Mouse (Mus musculus) thymus, postnatal 10 days (tissue): ENCODE data around the gene Mgat4c.
"Not testable (repeated sequence)": the region's sequence is repeated elsewhere in the genome, so short reads cannot be mapped to it uniquely, and the experiment has no call there.

Source experiments
- DNase-seq, 2 experiments: peaks; one replicate each; pipeline ENCODE4 v3.0.0; 2021; ENCODE audit warnings: low spot score in 2 of 2

The Mgat4c gene

DNA sequence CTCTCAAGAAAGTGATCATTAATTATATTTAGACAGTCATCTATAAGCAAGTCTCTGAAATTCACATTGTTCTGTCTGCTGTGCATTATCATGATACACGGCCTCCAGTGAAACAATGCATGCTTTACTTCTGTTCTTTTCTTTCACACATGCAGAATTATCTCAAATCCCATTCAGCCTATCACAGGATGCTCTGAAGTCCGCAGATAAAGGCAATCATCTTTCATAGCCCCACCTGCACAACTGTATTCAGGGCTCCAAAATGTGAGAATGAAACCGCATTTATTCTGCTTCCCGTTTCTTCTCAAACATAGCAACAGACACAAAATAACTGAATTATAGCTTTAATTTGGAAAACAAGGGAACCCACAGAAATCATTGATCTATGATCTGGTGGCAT lies 446.1 kb downstream of the Mgat4c start:
- DNase-seq: no peak

GRCm38 (mm10) chr10:102154865-102155264 lies 473.6 kb downstream of the Mgat4c start:
- DNase-seq: no peak

- no peak for DNase-seq
These were observed 474.6 kb downstream of the Mgat4c start for GRCm38 (mm10) chr10:102155853-102156252.

DNA sequence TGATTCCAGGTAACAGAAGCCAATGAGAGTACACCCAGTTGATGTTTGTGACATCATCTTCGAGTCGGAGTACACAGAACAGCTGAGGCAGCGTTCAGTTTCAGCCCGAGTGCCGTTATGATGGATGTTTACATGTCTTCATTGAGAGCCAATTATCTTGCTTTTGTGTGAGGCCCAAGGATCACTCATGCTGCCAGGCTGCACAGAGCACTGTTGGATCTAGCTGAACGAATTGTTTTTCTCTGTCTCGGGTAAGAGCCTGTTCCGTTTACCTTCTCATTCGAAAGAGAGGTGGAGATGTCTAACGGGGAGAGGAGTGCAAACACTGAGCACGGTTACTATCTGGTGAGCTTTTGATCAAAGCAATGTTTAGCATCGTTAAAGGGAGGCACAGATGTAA lies 477.5 kb downstream of the Mgat4c start:
- no peak for DNase-seq

DNA sequence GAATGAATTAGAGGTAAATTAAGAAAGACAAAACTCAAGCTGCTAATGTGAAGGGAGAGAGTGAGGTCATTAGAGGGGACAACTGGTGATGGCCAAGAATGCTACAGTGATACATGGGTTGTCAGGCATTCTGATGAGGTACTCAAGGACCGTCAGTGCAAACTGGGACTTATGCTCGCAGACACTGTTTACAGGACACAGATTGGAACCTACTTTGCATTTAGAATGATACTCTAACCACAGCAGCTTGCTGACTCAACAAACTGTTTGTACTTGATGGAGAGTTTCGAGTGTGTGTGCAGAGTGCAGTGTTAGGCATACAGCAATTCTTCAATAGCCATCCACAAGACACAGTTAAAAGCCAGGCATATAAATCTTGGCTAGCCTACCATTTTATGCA lies 503.4 kb downstream of the Mgat4c start:
- DNase-seq: no peak

GRCm38 (mm10) chr10:102191646-102192045 lies 510.4 kb downstream of the Mgat4c start:
- DNase-seq: no peak

DNA sequence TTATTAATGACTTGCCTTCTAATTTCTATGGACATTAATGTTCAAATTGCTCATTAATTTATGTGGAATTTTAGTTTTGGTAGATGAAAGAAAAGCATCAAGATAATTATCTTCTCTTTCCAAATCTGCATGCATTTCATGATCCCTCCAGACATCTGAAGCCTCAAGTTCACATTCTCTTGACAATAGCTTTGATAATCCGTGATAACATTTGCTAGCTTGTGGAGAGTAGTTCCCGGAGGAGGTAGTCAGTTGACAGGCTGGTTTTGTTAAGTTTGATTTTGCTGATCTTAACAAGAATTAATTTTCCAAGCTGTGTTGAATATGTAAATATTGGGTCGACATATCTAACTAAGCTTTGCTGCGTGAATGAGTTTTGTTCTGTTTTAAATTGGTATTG lies 515.6 kb downstream of the Mgat4c start:
- no peak for DNase-seq

DNA sequence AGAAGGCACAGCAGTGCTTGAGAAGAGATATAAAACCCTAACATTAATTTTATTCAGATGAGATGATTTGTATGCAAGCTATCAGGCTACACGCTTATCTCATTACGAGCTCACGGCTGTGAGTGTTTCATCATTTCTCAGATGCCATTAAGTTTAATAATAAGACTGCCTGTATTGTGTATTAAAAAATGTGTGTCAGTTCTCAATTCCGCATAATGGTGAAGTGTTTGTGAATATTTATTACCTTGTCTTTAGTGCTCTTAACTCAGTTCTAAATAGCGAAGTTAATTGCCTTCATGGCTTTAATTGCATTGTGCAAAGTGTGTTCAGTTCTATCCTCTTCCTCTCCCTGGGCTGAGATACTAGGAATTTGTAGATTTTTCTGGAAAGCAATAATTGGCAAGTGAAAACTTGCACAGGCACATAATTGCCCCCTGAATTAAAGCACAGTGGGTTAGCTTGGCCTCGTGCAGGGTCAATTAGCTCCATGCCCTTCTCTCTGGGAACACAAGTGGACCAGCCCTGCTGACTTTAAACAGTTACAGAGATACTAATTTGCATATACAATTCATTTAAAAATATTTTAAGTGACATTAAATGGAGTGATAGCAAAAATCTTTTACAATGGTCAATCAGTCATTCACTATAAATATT lies 557.4 kb downstream of the Mgat4c start:
- DNase-seq: no peak

- no peak for DNase-seq
These were observed 562.6 kb downstream of the Mgat4c start for GRCm38 (mm10) chr10:102243897-102244296.

DNA sequence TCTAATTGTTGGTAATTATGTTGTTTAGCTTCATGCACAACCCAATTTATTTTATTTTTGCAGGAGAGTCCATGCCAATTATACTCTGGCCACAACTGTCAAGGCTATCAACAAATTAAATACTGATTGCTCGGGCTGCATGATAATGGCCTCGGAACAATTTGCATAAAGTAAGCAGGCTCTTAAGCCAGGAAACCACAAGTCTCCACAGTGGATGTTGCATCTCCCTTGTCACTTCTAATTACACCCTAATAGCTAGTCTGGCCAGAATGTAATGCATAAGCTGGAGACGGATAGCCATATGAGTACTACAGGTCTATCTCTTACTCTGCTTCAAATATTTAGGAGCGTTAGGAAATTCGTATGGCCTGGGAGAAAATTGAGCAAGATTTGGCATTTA lies 563.3 kb downstream of the Mgat4c start:
- no peak for DNase-seq

- DNase-seq: no peak
These were observed 564.0 kb downstream of the Mgat4c start for GRCm38 (mm10) chr10:102245269-102245668.

DNA sequence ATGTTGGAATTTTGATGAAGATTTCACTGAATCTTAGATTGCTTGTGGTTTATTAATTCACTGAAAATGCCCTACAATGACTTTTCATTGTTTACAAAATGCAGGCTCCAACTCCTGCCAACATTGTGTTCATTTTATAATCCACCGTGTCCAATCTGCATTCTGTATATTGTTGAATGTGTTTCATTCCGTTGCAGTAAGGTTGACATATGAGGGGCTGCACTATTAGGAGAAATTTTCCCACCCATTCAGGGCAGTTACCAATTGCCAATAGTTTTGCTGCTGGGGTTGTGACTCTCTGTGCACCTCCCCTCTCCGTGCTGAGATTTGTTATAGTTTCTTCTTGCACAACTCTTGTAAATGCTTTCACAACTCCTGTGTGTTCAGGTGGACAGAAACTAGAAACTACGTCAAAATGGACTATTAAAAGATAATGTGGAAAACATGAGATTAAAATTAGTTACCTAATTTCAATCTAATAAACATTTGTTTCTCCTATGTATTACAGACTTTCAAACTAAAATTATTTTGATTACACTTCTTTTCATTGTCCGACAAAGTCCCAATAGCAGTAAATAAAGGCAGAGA lies 627.7 kb downstream of the Mgat4c start:
- no peak for DNase-seq

DNA sequence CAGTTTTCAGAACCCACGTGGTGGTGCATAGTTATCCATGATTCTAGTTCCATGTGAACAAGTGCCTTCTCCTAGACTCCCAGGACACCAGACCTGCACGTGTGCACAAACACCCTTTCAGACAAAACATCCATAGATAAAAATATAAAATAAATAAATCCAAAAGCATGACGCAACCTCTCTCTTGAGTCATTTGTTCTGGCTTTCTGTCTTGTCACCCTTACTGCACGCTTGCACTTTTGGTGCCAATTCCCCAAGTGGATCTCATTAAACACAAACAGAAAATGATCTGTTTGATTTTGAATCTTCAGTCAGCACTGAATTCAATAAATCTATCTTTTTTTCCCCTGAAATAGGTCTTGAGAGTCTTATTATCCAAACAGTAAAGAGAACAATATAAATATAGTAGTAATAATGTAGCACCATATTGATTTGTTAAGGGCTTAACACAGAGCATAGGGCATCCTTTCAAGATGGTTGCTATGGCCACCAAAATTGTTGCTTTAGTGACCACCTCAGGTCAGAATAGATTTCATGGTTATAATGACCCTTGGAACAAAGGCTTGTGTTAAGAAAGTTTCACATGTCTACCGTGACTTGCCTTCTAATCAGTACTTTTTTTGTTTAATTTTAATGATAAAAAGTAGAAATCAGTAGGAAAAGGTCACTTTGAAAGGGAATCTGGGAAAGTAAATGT lies 684.5 kb downstream of the Mgat4c start:
- DNase-seq: no peak

GRCm38 (mm10) chr10:102370576-102370975 lies 689.3 kb downstream of the Mgat4c start:
- no peak for DNase-seq

DNA sequence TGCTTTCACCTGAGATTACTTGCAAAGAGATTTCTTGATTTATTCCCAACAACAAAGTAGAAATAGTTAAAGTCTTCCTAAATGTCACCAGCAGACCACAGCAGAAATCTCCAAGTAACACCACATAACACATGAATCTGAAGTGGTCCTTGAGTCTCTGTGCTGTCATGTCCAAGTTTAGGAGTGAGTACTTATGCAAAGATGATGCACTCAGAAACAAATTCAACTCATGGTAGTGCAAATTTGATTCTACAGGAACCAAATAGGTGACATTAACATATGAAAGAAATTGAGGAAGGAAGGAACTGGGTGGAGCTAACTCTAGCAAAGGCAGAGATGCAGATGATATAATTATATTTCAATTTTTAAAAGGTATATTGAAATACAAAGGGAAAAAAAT lies 690.8 kb downstream of the Mgat4c start:
- no peak for DNase-seq

GRCm38 (mm10) chr10:102374061-102374460 lies 692.8 kb downstream of the Mgat4c start:
- no peak for DNase-seq

- no peak for DNase-seq
These were observed 696.1 kb downstream of the Mgat4c start for GRCm38 (mm10) chr10:102377377-102377776.

GRCm38 (mm10) chr10:102389223-102389622 lies 707.9 kb downstream of the Mgat4c start:
- DNase-seq: no peak

GRCm38 (mm10) chr10:102417654-102418272 lies 736.5 kb downstream of the Mgat4c start:
- DNase-seq: no peak

GRCm38 (mm10) chr10:102435048-102435447 lies 753.8 kb downstream of the Mgat4c start:
- not testable (repeated sequence) for DNase-seq

GRCm38 (mm10) chr10:102435467-102435866 lies 754.2 kb downstream of the Mgat4c start:
- not testable (repeated sequence) for DNase-seq
